Mouse (Mus musculus) cerebellum, postnatal 36 days (tissue): ENCODE results near the gene Ly9.

Source experiments
- DNase-seq, 2 experiments: peaks; one replicate each; pipeline ENCODE4 v3.0.0; 2021 to 2022; ENCODE audit warnings: mixed read lengths in 2 of 2

Gene Ly9

DNA sequence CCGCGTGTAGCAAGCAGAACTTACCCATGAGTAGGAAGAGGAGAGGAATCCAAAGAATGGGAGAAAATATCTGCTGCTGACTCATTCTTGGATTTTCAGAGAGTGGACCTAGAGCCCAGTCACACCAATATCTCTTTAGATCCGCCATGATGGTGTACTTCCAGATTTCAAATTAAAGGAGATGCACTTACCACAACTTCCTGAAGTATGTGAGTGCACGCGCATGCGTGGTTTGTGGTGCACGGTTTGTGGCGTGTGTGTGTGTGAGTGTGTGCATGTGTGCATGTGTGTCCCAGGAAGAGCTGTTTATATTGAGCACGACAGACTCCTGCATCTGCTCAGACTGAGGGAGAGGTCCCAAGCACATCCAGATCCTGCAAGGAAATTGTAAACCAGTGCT is at the start of gene Ly9:
TSS of gene Ly9 (minus strand) at position 235 of the 400 bp plus-strand sequence.
- no peak for DNase-seq

DNA sequence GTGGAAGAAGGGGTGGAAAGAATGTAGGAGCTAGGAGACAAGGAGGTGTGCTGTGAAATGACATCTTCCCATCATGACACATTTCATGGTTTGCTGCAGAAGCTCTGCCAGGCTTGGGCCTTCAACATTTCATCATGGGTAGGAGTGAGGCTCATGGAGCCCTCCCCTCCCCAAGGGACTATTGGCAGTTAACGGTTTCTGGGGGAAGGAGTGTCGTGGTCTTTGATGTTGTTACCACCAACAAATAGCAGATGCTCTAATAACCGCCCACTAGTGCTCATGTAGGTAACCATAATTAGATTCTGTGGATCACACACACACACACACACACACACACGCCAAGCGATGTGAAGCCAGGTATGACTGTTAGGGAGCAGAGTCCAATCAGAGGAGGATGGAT is 45.5 kb upstream of the Ly9 start, which contains the start of gene Slamf7:
TSS of gene Slamf7 (minus strand) at position 302 of the 400 bp plus-strand sequence.
- no peak for DNase-seq

DNA sequence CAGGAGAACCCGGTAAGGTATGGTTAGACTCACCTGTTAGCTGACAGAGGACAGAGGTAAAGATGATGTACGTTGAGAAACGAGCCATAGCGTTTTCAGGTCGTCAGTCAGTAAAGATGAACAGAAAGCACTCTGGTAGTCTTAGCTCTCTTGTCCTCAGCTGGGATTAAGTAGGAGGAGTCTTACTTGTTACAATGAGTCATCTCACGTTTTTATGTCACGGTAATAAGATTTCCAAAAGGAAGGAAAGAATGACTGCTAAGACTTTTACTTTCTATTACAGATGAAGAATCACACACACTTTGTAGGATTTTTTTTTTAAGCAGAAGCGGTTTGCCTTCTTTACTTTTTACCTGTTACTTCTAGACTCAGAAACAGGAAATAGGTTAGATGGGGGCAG is 41.6 kb upstream of the Ly9 start:
- DNase-seq = no peak

DNA sequence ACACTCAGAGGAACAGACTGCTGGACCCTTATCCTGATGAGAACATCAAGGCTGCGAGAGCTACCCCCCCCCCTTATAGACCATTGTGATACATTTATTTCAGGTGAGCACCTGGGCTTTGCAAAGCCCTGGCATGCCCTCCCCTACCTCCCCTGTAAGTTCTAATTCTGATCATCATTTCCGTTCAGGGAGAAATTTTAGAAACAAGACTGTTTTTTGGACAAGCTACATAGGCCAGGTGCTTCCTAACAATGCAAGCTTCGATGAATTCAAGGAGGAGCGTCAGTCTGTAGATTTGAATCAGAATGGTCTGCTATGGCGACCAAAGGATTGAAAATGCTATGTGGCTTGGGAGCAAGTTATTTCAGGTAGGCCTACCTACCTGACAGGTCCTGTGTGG is 40.5 kb upstream of the Ly9 start:
- no peak for DNase-seq

DNA sequence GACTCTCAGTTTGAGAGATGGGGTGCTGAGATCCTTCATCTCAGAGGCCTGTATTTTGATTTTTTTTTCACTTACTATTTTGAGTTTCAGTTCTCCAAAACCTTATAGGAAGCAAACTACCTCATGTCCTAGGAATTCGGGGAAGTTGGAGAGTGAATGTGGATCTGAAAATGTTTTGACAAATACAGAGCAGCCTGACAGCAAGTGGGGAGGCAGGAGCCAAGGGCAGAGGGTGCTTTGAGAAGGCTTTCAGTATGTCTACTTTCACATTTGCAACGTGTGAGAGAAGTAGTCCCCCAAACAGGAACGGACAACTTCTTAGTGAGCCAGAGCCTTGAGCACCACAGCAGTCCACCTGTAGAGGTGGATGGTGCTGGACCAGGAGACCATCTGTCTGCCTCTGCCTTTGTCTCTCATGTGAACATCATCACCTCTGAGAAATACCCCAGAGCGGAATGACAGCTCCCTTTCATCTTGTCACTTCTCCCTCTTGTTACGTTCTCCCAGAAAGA is 39.3 kb upstream of the Ly9 start:
- DNase-seq = no peak

DNA sequence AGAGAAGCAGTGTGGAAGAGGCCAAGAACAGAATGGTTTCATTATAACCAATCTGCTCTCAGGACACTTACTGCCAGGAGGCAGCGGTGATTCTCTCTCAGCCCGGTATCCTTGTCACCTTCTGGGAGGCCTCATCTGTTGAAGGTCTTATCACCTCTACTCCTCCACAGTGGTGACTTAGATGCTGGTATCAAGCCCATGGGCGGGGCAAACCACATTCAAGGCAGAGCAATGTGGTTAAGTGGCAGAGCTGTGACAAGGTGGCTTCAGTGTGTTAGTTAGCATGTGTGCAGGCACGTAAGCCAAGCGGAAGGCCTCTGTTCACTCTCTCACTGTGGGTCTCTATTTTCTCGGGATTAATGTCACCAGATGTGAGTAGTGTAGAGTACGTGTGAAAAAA is 36.4 kb upstream of the Ly9 start:
- no peak for DNase-seq

DNA sequence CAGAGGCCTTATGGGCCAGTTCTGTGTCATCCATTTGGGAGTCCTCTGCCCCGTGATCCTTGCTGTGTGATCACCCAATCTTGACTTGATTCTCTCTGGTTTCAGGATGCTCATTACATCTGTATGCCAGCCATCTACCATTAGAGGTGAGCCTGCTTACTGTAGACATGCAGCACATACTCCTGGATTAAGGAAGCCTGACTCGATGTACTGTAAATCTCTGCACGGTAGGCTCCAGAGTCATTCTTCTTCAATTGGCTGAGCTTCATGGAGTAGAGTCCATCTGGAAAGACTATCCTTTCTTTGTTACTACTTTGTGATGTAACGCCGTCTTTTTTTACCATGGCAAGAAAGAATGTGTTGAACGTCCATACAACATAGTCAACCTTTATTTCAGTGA is 33.6 kb upstream of the Ly9 start:
- no peak for DNase-seq

DNA sequence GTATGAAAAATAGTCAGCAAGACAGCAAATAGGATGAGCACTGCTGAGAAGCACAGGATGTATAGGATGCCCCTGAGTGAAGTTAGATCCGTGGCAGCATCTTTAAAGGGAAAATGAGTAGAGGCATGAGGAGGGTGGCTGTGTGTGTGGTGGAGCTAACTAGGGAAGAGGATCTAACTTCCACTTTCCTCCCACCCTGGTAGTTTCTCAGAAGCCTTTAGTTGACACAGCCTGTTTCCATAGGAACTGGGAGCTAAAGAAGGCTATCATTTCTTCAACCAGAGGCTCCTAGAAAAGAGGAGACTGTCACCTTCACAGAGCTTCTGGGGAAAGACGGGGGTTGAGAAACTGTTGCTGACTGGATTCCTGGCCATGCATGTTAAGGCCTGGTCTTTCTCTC is 31.5 kb upstream of the Ly9 start:
- no peak for DNase-seq

DNA sequence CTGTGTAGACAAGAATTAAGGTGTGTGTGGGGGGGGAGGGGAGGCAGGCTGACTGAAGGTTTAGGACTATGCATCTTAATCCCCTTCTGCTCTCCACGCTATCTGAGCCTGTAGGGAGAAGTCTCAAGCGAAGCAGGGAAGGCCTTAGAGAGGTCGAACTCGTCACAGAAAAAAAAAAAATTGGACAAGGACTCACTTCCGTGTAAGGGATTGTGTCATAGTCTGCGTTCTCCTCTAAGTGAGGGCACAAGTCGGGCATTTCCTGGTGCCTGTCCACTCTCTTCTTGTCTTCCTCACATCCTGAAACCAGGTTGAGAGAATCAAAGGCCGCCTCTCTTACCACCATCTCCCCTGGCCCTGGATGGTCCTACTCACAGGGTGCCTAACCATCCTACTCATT is 29.9 kb upstream of the Ly9 start:
- DNase-seq = no peak

DNA sequence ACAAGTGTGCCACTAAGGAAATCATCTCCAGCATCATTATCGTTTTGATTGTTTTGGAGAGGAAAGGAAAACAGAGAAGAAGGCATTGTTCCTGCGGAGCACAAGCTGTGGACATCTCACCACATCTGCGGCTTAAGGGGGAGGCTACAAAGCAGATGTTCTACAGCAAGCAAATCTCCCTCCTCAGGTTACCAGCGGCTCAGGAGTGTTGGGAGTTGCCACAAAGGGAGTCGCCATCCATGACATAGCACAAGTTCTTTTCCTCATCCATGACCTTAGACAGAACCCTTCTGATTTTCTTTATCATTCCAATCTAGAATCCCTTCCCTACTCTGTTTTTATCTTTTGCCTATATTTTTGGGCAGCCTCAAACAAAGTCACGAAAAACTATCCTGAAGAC is 28.5 kb upstream of the Ly9 start:
- DNase-seq = no peak

DNA sequence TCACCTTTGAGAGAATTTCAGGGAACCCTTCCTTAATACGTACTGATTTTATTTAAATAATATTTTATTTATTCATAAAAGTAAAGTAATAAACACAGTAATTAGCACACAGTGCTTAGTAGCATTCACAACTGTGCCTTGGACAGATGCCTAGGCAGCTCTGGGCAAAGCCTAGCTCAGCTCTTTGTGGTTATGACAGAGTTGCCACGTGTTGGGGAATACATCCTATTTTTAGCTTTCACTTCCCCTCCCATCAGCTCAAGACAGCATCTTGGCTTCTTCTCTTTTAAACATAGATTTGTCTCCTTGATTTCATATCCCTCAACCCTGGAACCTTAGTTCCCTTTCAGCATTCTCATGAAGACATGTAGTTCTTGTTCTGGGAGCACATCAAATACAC is 24.2 kb upstream of the Ly9 start:
- no peak for DNase-seq

DNA sequence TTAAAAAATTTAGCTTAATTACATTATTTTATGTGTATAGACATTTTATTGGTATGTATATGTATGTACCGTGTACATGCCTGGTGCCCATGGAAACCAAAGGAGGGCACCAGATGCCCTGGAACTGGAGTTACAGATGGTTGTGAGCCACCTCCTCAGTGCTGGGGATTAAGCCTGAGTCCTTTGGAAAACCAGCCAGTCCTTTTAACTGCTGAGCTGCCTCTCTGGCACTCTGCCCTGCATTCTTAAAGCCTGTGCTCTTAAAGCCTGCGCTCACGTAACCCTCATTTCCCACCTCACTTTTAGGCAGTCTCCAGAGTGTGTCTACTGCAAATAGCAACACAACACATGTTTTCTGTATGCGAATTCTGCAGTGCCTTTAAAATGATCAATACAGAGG is 23.7 kb upstream of the Ly9 start:
- DNase-seq = no peak

DNA sequence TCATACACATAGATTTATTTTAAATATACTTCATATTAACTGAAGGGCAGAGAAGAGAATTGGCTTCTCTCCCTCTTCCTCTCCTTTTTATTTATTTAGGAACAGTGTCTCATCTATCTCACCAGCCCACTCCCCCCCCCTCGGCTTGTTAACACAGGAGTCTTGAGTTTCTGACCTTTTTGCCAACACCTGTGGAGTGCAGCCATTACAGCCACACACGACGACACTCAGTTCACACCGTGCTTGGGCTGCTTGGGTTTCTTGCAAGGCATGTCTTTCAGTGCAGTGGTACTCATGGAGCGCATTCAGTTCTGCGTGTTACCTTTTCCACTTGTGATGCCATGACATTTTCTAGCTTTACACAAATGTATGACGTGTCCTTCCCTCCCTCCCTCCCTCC is 22.8 kb upstream of the Ly9 start:
- no peak for DNase-seq

DNA sequence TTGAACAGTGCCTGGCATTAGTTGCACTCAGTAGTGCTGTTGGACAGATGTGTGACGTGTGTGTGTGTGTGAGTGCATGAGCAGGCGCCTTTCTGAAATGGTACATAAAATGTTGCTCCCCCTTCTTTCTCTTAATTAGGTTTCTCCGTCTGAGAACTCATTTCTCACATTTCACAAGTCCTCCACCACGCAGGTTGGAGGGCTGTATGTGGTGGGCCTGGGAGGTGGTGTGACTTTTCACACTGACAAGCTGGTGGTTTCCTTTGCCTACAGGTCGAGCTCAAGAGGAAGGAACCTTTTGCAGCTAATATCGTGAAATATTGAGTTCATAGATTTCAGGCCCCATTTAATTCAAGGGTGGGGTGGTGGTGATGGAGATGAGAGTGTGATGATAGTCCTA is 22.0 kb upstream of the Ly9 start:
- DNase-seq = no peak

DNA sequence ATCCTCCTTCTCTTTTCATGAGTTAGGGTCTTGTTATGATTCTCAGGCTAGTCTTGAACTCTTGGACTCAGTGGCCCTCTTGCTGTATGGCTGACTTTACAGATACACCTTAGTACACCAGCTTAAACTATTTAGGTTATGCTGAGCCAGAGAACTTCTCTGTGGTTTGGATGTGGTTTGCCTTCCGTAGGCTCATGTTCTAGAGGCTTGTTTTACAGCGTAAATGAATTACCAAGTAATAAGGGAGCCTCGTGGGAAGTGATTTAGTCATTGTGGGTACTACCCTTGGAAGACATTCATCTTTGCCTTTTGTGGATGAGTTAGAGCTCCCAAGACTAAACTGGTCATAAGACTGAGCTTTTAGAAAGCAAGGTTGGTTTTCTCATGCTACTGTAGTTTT is 20.6 kb upstream of the Ly9 start:
- no peak for DNase-seq

DNA sequence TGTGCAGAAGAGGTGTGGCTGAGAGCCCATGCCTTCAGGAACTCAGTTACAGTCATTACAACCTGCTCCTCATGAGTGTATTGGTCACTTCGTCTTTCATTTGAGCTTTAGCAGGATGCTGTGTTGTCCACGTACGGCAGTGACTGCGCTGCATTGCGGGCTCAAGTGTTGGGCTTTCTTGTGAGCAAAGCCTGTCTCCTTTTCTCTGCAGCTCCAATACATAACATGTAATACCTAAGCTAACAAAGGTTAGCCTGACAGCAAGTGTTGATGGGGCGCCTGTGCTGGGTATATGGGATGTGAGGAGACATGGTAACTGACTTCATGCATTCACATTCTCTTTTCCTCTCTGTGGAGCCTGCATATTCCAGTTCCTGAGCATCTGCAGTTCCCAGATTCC is 12.9 kb upstream of the Ly9 start:
- no peak for DNase-seq

DNA sequence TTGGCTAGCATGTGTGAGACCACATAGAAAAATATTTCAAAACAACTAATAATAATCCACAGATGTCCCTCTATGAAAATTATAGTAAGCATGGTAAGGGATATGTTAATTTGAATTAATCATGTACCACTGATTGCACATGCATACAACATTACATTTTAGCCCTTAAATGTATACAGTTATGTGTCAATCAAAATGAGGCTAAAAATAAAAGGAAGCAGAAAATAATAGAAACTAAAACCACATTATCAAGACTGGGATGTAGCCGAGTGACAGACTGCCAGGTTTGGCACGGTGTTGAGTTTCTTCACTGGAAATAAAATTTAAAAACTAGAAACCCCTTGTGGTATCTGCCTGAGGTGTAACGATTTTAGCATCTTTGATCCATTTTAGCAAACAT is 12.4 kb upstream of the Ly9 start:
- DNase-seq = no peak

DNA sequence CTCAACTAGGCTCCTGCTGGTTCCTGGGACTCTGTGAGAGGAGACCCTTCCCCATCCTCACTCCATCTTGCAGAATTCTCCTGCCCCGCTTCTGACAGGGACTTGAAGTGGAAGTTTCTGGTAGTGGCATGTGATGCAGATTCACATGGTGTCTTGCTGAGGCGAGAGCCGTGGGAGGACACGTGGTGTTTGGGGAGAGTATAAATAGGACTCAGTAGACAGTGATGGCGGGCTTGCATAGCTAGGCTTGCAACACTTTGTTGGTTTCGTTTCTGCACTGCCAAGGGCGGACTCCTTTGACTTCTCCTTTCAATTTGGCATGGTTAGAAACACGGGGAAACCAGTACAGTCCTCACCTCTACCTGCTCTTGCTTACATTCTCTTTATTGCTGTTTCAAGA is 11.8 kb upstream of the Ly9 start:
- DNase-seq = no peak

DNA sequence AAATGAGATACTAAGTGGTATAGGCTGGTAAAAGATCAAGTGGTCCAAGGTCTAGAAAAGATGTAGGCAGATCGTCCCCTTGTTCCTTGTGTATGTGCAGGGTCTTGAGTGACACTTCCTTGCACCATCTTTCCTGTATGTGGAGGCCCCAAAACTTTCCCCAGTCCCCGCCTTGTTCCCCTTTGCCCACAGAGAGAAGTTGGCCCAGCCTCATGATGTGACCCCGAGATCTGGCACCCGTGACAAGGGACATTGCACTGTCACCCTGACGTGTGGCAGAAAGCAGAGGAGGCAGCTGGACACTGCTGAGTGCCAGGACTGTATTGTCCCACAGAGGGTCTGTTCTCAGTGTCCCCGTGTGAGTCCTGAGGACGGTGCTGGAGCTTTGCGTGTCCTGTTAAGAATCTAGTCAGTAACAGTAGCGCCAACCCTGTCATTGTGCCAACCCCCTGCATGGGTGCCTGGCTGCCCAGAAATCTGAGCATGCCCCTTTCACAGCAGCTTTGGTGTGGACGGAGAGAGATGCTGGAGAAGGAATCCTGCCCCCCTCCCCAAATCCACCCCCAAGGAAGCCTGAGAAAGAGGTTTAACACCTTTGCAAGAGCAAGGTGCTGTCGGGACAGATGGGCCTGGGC is 9.8 kb upstream of the Ly9 start:
- peak; percentile 13 to 18 for DNase-seq

DNA sequence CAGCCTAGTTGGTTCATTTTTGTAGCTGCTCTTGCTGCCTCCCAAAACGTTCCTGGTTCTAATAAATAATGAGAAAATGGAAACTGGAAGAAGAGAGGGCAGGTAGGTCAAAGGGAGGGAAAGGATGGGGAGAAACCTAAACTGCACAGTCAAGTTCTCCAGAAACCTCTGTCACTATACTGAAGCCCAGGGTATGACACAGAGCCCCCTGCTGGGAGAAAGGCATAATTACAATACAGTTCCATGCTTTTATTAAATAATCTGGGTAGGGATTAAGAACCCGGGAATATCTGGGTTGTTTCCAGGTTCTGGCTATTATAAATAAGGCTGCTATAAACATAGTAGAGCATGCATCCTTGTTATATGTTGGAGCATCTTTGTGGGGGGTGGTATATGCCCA is 6.8 kb upstream of the Ly9 start:
- no peak for DNase-seq

DNA sequence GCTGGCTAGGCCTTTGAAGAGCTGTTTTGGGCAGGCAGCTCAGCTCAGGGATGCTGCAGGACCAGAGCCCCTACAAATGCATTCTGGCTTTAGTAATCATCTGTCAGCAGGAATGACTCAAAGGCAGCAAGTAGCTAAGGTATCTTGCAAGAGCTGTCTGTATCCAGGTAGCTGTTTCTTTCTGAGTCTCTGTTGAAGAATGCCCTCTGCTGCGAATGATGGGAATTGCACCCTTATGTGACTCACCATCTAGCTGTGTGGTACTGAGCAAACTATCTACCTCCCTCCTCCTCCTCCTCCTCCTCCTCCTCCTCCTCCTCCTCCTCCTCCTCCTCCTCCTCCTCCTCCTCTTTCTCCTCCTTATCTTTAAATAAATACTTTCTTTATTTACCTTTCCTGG is 3.6 kb upstream of the Ly9 start:
- no peak for DNase-seq

DNA sequence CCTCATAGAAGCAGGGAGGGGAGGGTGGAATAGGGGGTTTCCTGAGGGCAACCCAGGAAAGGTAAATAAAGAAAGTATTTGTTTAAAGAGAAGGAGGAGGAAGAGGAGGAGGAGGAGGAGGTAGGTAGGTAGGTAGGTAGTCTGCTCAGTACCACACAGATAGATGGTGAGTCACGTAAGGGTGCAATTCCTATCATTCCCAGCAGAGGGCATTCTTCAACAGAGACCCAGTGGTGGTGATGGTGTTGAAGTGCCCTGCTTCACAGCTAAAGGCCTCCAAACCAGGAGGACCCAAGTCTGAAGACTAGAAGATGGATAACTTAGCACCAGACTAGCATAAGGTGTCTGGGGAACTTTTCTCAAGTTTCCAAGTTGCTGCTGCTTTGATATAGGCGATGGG is 2.8 kb upstream of the Ly9 start:
- DNase-seq = no peak

DNA sequence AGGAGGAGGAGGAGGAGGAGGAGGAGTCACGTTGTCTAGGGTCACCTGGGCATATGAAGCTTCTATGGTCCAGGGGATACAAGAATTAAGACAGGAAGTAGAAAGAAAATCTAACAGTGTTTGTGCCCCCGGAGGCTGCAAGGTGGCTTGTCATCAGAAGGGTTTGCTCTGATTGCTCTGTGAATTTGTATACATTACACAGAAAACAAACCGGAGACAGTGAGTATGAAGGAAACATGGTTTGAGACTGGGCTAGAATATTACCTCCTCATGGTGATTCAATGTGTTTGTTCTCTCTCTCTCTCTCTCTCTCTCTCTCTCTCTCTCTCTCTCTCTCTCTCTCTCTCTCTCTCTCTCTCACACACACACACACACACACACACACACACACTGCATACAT is 554 bp downstream of the Ly9 start:
- no peak for DNase-seq

DNA sequence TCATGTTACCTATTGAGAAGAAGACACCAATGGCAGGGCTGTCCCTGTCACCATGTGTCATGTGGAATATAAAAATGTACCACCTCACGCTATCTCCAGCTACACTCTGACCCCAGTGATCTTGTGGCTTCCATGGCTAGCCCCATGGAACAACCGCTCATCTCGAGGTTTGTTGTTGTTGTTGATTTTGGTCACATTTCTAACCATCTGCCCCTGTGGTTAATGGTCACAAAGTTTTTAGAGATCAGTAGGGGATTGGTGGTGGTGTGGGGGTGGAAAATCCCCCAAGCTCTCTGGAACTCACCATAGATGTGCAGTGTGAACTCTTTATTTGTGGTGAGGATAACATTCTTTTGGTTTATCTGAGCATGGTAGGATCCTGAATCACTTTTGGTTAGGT is 2.5 kb downstream of the Ly9 start:
- no peak for DNase-seq

DNA sequence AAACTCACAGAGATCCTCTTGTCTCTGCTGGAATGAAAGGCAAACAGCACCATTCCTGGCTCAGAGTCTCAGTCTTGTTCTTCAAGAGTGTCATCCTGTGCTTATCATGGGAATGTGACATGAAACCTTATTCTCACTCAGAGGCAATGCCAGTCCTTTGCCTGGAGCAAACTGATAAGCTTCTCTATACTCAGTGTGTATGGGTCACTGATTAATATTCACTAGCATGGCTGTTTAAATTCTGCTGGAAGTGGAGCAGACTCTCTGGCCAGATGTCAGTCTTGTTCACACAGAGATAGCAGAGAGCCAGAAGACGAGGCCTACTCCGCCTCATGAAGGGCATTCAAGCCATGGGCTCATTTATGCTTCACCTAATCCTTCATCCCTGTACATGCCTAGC is 22.6 kb downstream of the Ly9 start:
- DNase-seq = no peak

DNA sequence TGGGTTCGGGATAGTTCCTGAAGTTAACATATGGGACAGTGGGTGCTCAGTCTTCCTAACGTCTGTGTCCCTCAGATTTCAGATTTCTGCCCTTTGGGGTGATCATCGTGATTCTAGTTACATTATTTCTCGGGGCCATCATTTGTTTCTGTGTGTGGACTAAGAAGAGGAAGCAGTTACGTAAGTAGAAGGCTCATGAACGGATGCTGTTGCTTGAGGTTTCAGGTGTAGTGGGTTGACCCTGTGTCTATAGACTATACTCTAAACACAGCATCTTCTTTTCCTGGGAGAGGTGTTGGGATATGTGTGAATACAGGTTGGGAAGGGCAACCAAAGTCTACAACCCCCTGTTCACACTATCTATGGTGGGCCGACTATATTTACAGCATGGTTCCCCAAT is 30.0 kb downstream of the Ly9 start:
- no peak for DNase-seq
